Mouse (Mus musculus) retina, postnatal 7 days (tissue): ENCODE results near the gene Kdm6a.

ENCODE experiments used
- DNase-seq: peaks from one replicate; pipeline ENCODE4 v3.0.0-alpha.2; 2012; ENCODE audit warnings: low read depth, low spot score

The Kdm6a gene

DNA sequence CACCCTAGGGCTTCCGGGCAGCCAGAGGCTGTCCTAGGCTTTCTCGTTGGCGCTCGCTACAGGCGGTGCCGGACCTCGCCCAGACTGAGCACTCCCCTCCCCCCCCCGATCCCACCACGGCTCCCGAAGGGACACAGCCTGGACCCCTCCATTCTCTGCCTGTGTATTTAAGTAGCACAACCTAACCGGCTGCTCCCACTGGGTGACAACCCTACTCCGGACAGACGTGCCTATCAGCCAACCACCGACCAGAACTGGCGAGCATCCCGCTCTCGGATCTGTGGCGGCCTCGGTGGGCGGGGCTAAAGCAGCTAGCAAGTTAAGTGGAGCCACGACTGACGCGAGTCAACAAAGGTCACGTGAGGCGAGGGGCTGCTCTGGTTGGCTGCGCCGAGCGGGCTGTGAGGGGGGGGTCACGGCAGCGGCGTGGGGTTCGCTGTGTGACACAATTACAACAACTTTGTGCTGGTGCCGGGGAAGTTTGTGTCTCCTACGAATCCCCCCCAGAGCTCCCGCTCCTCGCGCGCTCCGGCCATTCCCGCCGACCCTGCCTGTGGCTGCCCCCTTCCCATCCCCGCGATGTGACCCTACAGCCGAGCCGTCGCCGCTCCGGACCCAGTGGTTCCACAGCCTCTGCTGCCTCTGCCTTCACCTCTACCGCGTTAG is at the start of gene Kdm6a:
Gene Kdm6a (plus strand): TSS at position 384 of the 666 bp plus-strand sequence.
- peak; percentile 95 for DNase-seq

DNA sequence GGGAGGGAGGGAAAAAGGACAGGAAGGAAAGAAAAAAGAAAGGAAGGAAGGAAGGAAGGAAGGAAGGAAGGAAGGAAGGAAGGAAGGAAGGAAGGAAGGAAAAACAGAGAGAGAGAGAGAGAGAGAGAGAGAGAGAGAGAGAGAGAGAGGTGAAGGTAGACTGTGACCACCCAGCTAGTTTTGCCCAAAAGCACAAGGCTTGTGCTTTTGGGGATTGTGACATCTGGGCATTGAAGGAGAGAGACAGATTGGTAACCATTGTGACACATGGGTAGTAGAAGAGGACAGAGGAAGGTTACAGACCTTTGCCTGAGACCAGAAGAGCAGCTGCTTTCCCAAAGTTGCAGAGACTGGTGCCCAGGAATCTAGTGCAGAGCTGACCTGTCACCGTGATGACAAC is 16.8 kb upstream of the Kdm6a start, which contains the start of gene Dusp21:
Gene Dusp21 (plus strand): TSS at position 301 of the 400 bp plus-strand sequence.
- no peak for DNase-seq

DNA sequence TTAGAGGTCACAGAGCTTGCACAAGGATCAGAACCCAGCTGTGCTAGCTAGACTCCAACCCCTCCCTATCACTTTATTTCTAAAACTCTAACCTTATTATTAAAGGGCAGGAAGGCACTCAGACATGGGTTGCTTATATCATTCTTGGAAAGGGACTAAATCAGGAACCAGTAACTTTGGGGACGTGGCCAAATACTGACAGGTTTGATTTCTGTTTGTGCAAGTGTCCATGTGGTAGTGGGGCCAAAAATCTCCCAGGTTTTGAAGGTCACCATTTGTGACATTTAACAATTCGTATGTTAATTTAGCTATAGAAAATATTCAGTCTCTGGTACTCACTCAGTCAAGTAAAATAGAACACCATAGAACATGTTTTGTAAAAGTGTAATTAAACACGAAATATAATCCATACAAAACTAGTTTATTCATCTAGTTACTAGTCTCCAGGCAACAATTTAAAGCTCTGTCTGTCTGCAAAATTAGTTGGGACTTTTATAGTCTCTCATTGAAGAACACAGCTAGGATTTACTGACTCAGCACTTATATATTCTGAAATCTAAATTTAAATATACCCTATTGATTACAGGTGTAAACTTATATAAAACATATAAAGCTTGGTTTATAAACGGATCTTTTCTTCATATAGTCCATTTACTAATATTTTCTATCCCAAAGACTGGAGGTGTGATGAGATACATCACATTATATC is 1.5 kb upstream of the Kdm6a start:
- no peak for DNase-seq

DNA sequence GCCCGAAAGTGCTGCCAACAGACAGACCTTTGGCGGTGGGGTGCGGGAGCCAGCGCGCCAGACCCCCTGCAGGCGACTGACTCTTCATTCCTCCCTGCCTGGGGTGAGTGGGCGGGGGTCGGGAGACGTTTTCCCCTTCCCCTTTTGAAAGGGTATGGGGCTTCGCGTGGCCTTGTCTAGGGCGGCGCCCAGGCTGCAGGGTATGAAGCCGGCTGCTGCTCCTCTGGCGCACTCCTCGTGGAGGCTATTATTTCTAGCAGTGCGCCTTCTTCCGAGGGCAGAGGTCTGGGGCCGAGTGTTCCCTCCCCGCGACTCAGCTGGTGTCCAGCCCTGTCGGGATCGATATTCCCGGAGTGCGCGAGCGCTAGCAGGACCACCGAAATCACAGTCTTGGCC is 581 bp upstream of the Kdm6a start:
- DNase-seq, result no peak

GRCm38 (mm10) chrX:18162861-18163731 is 721 bp downstream of the Kdm6a start:
- DNase-seq, result peak; percentile 57

DNA sequence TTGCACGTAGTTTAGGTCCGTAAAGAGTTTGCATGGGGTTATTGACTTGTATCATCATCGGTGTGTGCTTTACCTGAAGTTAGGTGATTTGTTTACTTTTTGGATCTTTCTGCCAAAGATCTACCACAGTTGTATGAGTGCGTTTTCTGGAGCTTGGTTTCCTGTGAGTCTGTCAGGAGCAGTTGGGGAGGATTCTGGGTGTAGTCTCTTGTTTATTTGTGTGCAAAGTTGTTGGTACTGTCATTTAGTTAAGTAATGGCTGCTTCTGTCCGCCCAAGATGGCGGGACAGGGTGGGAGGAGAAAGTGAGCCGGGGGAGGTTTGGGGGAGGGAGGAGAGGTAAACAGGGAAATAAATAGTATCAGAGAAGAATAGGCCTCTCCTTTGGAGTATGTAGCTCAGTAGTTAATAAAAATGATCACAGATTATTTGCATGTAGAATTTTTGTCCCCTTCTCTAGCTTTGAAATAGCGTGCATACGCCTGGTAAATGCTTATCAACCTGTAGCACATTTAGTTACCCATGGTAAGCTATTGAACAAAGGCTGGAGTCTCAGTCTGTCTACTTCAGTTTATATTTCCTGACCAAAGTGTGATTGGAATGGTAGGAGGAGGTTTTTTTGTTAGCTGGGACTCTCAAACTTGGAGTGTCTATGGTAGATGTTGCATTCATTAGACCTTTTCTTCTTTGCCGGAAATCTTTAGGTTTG is 1.7 kb downstream of the Kdm6a start:
- DNase-seq, result no peak

- DNase-seq, result no peak
Measured at GRCm38 (mm10) chrX:18165121-18165520, 2.7 kb downstream of the Kdm6a start.

DNA sequence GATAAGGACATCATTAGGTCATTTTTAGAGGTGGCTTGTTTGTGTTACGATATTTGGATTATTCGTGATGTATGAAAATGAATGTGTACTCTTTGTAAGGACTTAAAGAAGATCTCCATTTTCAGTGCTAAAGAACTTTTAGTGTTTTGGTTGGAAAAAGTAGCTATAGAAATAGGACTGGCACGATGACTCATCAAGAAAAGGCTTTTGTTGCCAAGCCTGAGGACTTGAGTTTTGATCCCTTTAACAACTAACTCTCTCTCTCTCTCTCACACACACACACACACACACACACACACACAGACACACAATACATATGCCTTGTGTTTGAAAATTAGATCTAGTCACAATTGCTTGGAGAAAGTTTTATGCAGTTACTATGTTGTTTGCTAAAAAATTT is 4.6 kb downstream of the Kdm6a start:
- no peak for DNase-seq

GRCm38 (mm10) chrX:18168940-18169339 is 6.6 kb downstream of the Kdm6a start:
- DNase-seq, result no peak

- no peak for DNase-seq
Measured at GRCm38 (mm10) chrX:18174831-18175230, 12.5 kb downstream of the Kdm6a start.

- no peak for DNase-seq
Measured at GRCm38 (mm10) chrX:18177803-18178202, 15.4 kb downstream of the Kdm6a start.

- DNase-seq, result no peak
Measured at GRCm38 (mm10) chrX:18179492-18179891, 17.1 kb downstream of the Kdm6a start.

DNA sequence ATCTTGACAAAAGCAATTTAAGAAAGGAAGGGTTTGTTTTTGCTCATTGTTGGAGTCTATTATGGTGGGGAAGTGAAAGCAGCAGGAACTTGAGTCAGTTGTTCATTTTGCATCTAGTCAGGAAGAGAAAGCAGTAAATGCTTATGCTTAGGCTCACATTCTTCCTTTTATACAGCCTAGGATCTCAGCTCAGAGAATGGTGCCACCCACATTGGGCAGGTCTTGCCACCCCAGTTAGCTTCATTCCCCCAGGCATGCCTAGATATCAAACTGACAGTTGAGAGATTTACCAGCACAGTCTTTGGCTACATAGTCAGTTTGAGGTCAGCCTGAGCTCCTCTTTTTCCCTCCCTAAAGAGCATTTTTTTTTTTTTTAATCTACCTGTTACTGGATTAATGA is 24.8 kb downstream of the Kdm6a start:
- DNase-seq, result no peak

DNA sequence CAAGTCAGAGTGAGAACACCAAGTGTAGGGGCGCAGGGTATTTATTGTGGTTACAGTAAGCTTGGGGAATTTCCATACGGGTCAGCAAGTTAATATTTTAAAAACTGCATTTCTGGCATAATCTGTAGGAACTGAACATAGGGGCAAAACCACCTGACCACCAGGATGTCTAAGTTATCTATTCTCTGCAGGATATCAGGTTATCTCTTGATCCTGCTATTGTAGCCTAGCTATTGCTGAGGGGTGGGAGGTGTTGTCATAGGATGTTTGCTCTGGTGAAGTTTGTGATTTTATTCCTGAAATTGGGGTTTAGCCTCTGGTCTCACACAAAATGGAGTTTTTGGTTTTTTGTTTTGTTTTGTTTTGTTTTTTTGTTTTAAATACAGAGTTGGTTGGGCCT is 25.9 kb downstream of the Kdm6a start:
- DNase-seq, result no peak

- no peak for DNase-seq
Measured at GRCm38 (mm10) chrX:18239572-18239971, 77.2 kb downstream of the Kdm6a start.

GRCm38 (mm10) chrX:18250621-18251020 is 88.2 kb downstream of the Kdm6a start:
- no peak for DNase-seq

DNA sequence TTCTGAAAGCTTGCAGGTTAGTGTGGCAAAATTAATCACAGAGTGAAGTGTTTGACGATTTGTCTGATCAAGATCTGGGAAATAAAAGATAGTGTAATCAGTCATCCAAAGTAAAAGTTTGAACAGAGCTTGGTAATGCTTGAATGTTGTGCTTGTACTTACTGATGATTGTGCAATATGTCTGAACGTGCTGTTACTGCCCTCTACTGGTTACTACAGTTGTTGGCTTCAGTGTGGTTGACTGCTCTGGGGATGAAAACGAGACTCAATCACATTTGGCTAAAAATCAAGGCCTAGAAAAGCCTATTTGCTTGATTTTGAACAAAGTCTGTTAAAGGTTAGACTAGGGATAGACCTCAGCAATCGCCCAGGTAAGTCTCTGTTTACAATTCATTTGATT is 92.4 kb downstream of the Kdm6a start:
- DNase-seq, result peak; percentile 44

DNA sequence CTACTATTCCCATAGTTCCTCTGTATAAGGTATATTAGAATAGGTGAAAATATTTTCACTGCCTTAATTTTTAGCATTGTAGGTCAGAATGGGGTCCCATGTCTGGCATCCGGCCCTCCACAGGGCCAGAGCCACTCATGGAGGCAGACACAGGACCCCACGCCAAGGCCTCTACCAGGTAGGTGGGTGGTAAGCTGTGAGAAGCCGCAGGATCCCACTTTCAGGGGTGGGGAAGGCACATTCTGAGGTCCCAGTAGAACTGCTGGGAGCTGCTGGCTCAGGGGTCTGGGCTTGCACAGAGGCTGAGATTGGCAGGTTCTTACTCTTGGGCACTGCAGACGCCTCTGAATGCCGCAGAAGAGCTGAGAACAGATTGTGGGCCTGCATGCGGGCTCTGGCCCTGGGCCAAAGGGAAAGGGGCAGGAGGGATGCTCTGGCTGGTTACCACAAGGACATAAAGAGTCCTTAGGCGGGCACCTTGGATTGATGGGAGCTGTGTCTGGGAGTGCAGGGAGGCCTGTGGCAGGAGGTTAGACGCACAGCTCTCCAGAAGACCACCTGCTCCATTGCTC is 95.9 kb downstream of the Kdm6a start:
- no peak for DNase-seq

DNA sequence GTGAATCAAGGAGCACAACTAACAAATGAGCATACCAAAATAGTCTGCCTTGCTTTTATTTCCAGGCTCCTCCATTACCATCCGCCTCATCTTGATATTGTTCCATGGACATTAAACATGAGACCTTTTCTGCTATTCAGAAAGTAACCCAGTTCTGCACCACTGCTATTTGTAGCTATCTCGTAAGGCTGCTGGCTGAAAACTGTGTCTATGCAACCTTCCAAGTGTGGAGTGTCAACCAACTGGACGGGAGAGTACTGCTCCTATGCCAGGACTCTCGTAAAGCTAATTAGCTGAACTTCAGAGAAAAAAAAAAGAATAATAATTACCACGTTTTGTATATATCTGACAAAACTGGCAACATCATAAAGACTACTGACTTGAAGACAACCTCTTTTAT is 116.2 kb downstream of the Kdm6a start:
- DNase-seq, result no peak

DNA sequence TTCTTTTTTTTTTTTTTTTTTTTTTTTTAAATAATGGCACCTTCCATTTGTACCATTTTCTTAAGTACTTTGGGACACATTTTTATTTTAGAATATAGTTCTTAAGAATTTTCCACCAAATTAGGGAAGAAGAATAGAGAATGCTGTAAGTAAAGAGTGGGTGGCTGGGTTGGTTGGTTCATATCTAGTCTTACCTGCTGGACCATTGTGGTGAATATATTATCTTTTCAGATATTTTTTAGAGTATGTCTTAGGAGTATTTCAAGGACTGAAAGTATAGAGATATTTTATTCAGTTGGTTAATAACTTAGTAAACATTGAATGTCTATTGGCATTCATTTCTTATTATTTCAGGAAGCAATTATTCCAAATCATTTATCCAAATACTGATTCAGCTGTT is 117.8 kb downstream of the Kdm6a start:
- DNase-seq, result no peak
